Mouse (Mus musculus): Measurements from ENCODE around the gene Rarb. TPM values are rescaled to one million over a fixed set of nuclear protein-coding genes. Genes with fewer than 3 reads are reported as not detected.

Rarb gene
- total and polyA plus RNA-seq, 3 experiments: 0.04 TPM; not detected in 2

- H3K27me3 ChIP-seq (replicated peaks): no peaks in the 10 kb centered on the region
- no peak overlapping the region for H3K4me2 ChIP-seq (ENCODE audit: insufficient read depth, low read depth, poor library complexity, severe bottlenecking)
- no peak overlapping the region for H3K9ac ChIP-seq (ENCODE audit: insufficient read depth, low read depth)
- no peaks in the 10 kb centered on the region for H3K79me2 ChIP-seq (replicated peaks; ENCODE audit: control insufficient read depth, extremely low read depth, insufficient read depth, poor library complexity, severe bottlenecking)
- in situ Hi-C loops (cut with MboI; ENCODE audit: low pct_ligation_motif_present, low pct_unique_long_range_greater_than_20kb, low sequenced_read_pairs) (no loop called here), dilution Hi-C loops (cut with MboI; ENCODE audit: extremely low pct_ligation_motif_present, extremely low pct_unique_long_range_greater_than_20kb, low sequenced_read_pairs) (no loop called here)
- H3K4me1 ChIP-seq (ENCODE audit: control insufficient read depth in 1 of 2, insufficient read depth in 2 of 2): peaks cover 0 to 15% of the 10 kb centered on the region in 2 experiments; a peak in 2 of 4 replicates
- TF ChIP-seq CHD1 (IDR thresholded peaks at IDR 0.05; ENCODE audit: low read depth, low read length): no peak
- TF ChIP-seq TBP (conservative IDR thresholded peaks at IDR 0.05; ENCODE audit: low read depth, low read length): no peak
- no peak for TF ChIP-seq CTCF (conservative IDR thresholded peaks at IDR 0.05 in 1 of 2, IDR thresholded peaks at IDR 0.05 in 1 of 2; ENCODE audit: low read depth in 2 of 2, low read length in 2 of 2)
- TF ChIP-seq MEF2A (IDR thresholded peaks at IDR 0.05; ENCODE audit: borderline replicate concordance, low read depth, low read length): no peak
- no peak for TF ChIP-seq ZNF384 (IDR thresholded peaks at IDR 0.05; ENCODE audit: low read depth, low read length)
- TF ChIP-seq USF2 (conservative IDR thresholded peaks at IDR 0.05; ENCODE audit: low read depth, low read length): no peak
- no peak for TF ChIP-seq RAD21 (IDR thresholded peaks at IDR 0.05; ENCODE audit: low read depth, low read length)
- no peak overlapping the region for H3K4me3 ChIP-seq (replicated peaks in 1 of 3; ENCODE audit: low read depth in 2 of 3, low read length in 2 of 3, poor library complexity in 1 of 3)
- no peak overlapping the region for H3K27ac ChIP-seq (ENCODE audit: insufficient read depth, low read depth)
- H3K36me3 ChIP-seq (replicated peaks in 1 of 2; ENCODE audit: control insufficient read depth in 1 of 2, insufficient read depth in 1 of 2, low read length in 1 of 2): no peaks in the 10 kb centered on the region
- H3K9me3 ChIP-seq (replicated peaks; ENCODE audit: low read length): no peaks in the 10 kb centered on the region
- no peak for DNase-seq (ENCODE audit: extremely low read depth)
These were observed 71.9 kb downstream of the Rarb start for GRCm38 (mm10) chr14:16746982-16747578.

GRCm38 (mm10) chr14:16740982-16741739 lies 77.8 kb downstream of the Rarb start:
- dilution Hi-C loops (cut with MboI; ENCODE audit: extremely low pct_ligation_motif_present, extremely low pct_unique_long_range_greater_than_20kb, low sequenced_read_pairs) (no loop called here), in situ Hi-C loops (cut with MboI; ENCODE audit: low pct_ligation_motif_present, low pct_unique_long_range_greater_than_20kb, low sequenced_read_pairs) (no loop called here)
- Histone ChIP-seq H3K9ac (ENCODE audit: insufficient read depth, low read depth) (no peak overlapping the region), H3K27ac (ENCODE audit: insufficient read depth, low read depth) (no peak overlapping the region), H3K4me2 (ENCODE audit: insufficient read depth, low read depth, poor library complexity, severe bottlenecking) (no peak overlapping the region), H3K27me3 (replicated peaks) (no peaks in the 10 kb centered on the region), H3K79me2 (replicated peaks; ENCODE audit: control insufficient read depth, extremely low read depth, insufficient read depth, poor library complexity, severe bottlenecking) (no peaks in the 10 kb centered on the region), H3K36me3 (replicated peaks in 1 of 2; ENCODE audit: control insufficient read depth in 1 of 2, insufficient read depth in 1 of 2, low read length in 1 of 2) (no peaks in the 10 kb centered on the region), H3K4me1 (ENCODE audit: control insufficient read depth in 1 of 2, insufficient read depth in 2 of 2) (peaks cover 0 to 3% of the 10 kb centered on the region in 2 experiments; a peak in 1 of 4 replicates), H3K4me3 (replicated peaks in 1 of 3; ENCODE audit: low read depth in 2 of 3, low read length in 2 of 3, poor library complexity in 1 of 3) (no peak overlapping the region), H3K9me3 (replicated peaks; ENCODE audit: low read length) (no peaks in the 10 kb centered on the region)
- TF ChIP-seq HCFC1 (IDR thresholded peaks at IDR 0.05; ENCODE audit: low read depth, low read length) (no peak), MAZ (IDR thresholded peaks at IDR 0.05; ENCODE audit: low read depth, low read length) (no peak), MXI1 (IDR thresholded peaks at IDR 0.05; ENCODE audit: low read depth, low read length) (no peak), NELFE (IDR thresholded peaks at IDR 0.05; ENCODE audit: low read depth, low read length) (no peak), UBTF (IDR thresholded peaks at IDR 0.05; ENCODE audit: low read depth, low read length) (no peak), RCOR1 (conservative IDR thresholded peaks at IDR 0.05; ENCODE audit: low read depth, low read length) (no peak), ETS1 (conservative IDR thresholded peaks at IDR 0.05; ENCODE audit: low read depth, low read length) (no peak), MEF2A (IDR thresholded peaks at IDR 0.05; ENCODE audit: borderline replicate concordance, low read depth, low read length) (no peak), ZMIZ1 (IDR thresholded peaks at IDR 0.05; ENCODE audit: low read depth, low read length) (no peak), MAX (IDR thresholded peaks at IDR 0.05; ENCODE audit: low read length) (no peak), MAFK (IDR thresholded peaks at IDR 0.05; ENCODE audit: insufficient replicate concordance, low read length) (no peak), ZNF384 (IDR thresholded peaks at IDR 0.05; ENCODE audit: low read depth, low read length) (no peak), TBP (conservative IDR thresholded peaks at IDR 0.05; ENCODE audit: low read depth, low read length) (no peak), EP300 (IDR thresholded peaks at IDR 0.05; ENCODE audit: low read length) (no peak), CHD2 (IDR thresholded peaks at IDR 0.05; ENCODE audit: low read length) (no peak), CTCF (conservative IDR thresholded peaks at IDR 0.05 in 1 of 2, IDR thresholded peaks at IDR 0.05 in 1 of 2; ENCODE audit: low read depth in 2 of 2, low read length in 2 of 2) (no peak)
- no peak for DNase-seq (ENCODE audit: extremely low read depth)

Data from CH12.LX (cell line).